Mouse (Mus musculus) myocyte (in vitro differentiated cells): ENCODE data around the gene Frmd4a. TPM values are rescaled to one million over a fixed set of nuclear protein-coding genes. Genes with fewer than 3 reads are reported as not detected.

ENCODE experiments used
- H3K27me3 ChIP-seq: one replicate; pipeline ENCODE4 v1.6.1; 2011; ENCODE audit not compliant: control insufficient read depth, insufficient read depth, insufficient read length
- H3K36me3 ChIP-seq: one replicate; pipeline ENCODE4 v1.6.1; 2011; ENCODE audit not compliant: control insufficient read depth, insufficient read depth
- H3K4me2 ChIP-seq: one replicate; pipeline ENCODE4 v1.6.1; 2011; ENCODE audit warnings: low read depth, control low read depth
- H3K4me3 ChIP-seq: one replicate; pipeline ENCODE4 v1.5.1; 2011; ENCODE audit warnings: mild to moderate bottlenecking, control low read depth, moderate library complexity
- H3K79me2 ChIP-seq: one replicate; pipeline ENCODE4 v1.6.1; 2011; ENCODE audit not compliant: control insufficient read depth, insufficient read depth
- H3ac ChIP-seq: one replicate; pipeline ENCODE4 v1.6.1; 2011; ENCODE audit not compliant: control insufficient read depth, insufficient read length
- CEBPB ChIP-seq: IDR thresholded peaks from 2 replicates; pipeline ENCODE4 v1.6.1; 2011; ENCODE audit warnings: mild to moderate bottlenecking, moderate library complexity; ENCODE audit not compliant: poor library complexity, insufficient read depth, severe bottlenecking
- E2F4 ChIP-seq: IDR thresholded peaks from one replicate; pipeline ENCODE4 v1.6.1; 2011; ENCODE audit warnings: mild to moderate bottlenecking, control low read depth, moderate library complexity; ENCODE audit not compliant: insufficient read depth
- MAX ChIP-seq: IDR thresholded peaks from one replicate; pipeline ENCODE4 v1.6.1; 2011; ENCODE audit warnings: low read depth, mild to moderate bottlenecking, control low read depth
- MYOD1 ChIP-seq, 3 experiments: IDR thresholded peaks; one replicate each; pipeline ENCODE4 v1.6.1; 2011; ENCODE audit warnings: control low read depth in 2 of 3, low read depth in 2 of 3, mild to moderate bottlenecking in 2 of 3, moderate library complexity in 1 of 3; ENCODE audit not compliant: insufficient read length in 2 of 3, control insufficient read depth in 1 of 3
- MYOG ChIP-seq, 3 experiments: IDR thresholded peaks; one replicate each; pipeline ENCODE4 v1.6.1; 2011; ENCODE audit warnings: control low read depth in 2 of 3, low read depth in 2 of 3, mild to moderate bottlenecking in 2 of 3; ENCODE audit not compliant: insufficient read length in 2 of 3, control insufficient read depth in 1 of 3, insufficient read depth in 1 of 3
- POLR2A ChIP-seq: IDR thresholded peaks from one replicate; pipeline ENCODE4 v1.6.1; 2011; ENCODE audit warnings: low read depth, mild to moderate bottlenecking, control low read depth, moderate library complexity; ENCODE audit not compliant: insufficient read length
- POLR2AphosphoS2 ChIP-seq: IDR thresholded peaks from one replicate; pipeline ENCODE4 v1.6.1; 2011; ENCODE audit warnings: low read depth, control low read depth; ENCODE audit not compliant: insufficient read length
- REST ChIP-seq: IDR thresholded peaks from one replicate; pipeline ENCODE4 v1.6.1; 2011; ENCODE audit warnings: mild to moderate bottlenecking, control low read depth, moderate library complexity; ENCODE audit not compliant: insufficient read depth, insufficient read length
- SRF ChIP-seq: IDR thresholded peaks from one replicate; pipeline ENCODE4 v1.6.1; 2011; ENCODE audit warnings: low read depth; ENCODE audit not compliant: control insufficient read depth, insufficient read length
- TCF12 ChIP-seq: IDR thresholded peaks from one replicate; pipeline ENCODE4 v1.6.1; 2011; ENCODE audit warnings: mild to moderate bottlenecking, control low read depth; ENCODE audit not compliant: poor library complexity, insufficient read depth, severe bottlenecking
- TCF3 ChIP-seq: IDR thresholded peaks from one replicate; pipeline ENCODE4 v1.6.1; 2011; ENCODE audit warnings: low read depth, control low read depth; ENCODE audit not compliant: insufficient read length
- USF1 ChIP-seq: IDR thresholded peaks from one replicate; pipeline ENCODE4 v1.6.1; 2011; ENCODE audit warnings: low read depth, mild to moderate bottlenecking, control low read depth, moderate library complexity
- polyA plus RNA-seq: library from polyadenylated mRNA; unstranded; fragments of >200 nt; fragmentation: generic; extraction: Trizol; gene quantifications from one replicate; pipeline ENCODE4 v1.2.1, GENCODE M21; 2012; ENCODE audit warnings: missing spikeins

Frmd4a gene
- 24.7 TPM for polyA plus RNA-seq

DNA sequence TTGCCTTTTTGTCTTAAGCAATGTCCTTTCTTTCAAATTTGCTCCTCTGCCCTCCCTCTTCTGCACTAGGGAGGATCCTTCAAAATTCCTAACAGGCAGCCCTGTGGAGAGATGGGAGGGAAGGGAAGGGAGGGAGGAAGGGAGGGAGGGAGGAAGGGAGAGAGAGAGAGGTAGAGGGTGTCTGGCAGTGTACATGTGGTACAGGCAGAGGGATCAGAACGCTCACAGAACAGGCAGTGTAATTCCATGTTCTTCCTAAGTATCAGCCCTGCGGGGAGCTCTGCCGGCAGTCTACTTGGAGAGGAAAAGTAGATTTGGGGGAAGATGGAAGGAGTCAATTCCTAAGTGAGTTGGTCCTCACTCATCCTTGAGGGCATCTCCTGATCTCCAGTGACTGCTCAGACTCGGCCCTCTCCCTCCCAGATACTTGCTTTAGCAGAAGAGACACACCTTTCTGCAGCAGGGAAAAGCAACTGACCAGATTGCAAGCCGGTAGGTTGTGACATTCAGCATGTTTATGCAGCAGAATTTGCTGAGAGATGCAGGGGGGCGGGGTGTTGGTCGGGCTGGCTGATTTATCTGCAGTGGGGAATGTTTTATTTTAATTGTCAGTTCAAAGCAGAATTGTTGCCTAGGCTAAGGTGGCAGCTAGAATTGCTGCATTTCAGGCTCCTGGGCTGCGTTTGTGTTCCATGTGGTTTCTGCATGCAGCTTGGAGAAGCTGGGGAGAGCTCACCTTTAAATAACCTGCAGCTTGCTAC lies at the start of gene Frmd4a:
Frmd4a (plus strand) TSS at position 190 of the 761 bp plus-strand sequence.
- H3K27me3 ChIP-seq = peaks cover 19% of the 10 kb centered on the region
- no peak within 1 kb of the TSS for H3ac ChIP-seq
- TF ChIP-seq MYOG (IDR thresholded peaks at IDR 0.05; ENCODE audit: control insufficient read depth in 1 of 3, insufficient read depth in 1 of 3, insufficient read length in 2 of 3, low read depth in 2 of 3) = no peak
- no peak for TF ChIP-seq MYOD1 (IDR thresholded peaks at IDR 0.05; ENCODE audit: control insufficient read depth in 1 of 3, insufficient read length in 2 of 3, low read depth in 2 of 3)
- no peak for TF ChIP-seq REST
- no peak for TF ChIP-seq MAX
- no peak for TF ChIP-seq SRF
- no peak for TF ChIP-seq E2F4
- no peak for TF ChIP-seq TCF12
- TF ChIP-seq POLR2AphosphoS2 = no peak
- no peak for TF ChIP-seq CEBPB
- TF ChIP-seq POLR2A = no peak
- no peak for TF ChIP-seq TCF3
- TF ChIP-seq USF1 = no peak
- no peaks in the 10 kb centered on the region for H3K36me3 ChIP-seq
- no peak within 1 kb of the TSS for H3K4me2 ChIP-seq
- no peaks in the 10 kb centered on the region for H3K79me2 ChIP-seq
- no peak within 1 kb of the TSS for H3K4me3 ChIP-seq

DNA sequence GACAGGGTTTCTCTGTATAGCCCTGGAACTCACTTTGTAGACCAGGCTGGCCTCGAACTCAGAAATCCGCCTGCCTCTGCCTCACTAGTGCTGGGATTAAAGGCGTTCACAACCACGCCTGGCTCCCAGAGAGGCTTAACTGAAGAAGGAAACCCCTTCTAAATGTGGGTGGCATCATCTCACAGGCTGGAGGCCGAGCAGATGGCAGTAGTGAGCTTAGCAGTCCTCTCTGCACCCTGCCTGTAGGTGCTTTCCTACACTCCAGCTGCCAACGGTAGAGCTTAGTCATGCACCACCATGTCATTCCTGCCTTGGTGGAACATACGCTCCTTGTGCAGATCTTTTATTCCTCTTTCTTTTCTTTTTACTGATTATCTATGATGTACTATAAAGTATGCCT lies 28.6 kb upstream of the Frmd4a start:
- Histone ChIP-seq H3K27me3 (no peaks in the 10 kb centered on the region), H3K36me3 (no peaks in the 10 kb centered on the region), H3K4me2 (no peak overlapping the region), H3K79me2 (no peaks in the 10 kb centered on the region), H3ac (no peak overlapping the region), H3K4me3 (no peak overlapping the region)
- TF ChIP-seq POLR2AphosphoS2 = no peak
- no peak for TF ChIP-seq TCF3
- no peak for TF ChIP-seq SRF
- TF ChIP-seq POLR2A = no peak
- TF ChIP-seq CEBPB = no peak
- TF ChIP-seq MAX = no peak
- no peak for TF ChIP-seq MYOD1 (IDR thresholded peaks at IDR 0.05; ENCODE audit: control insufficient read depth in 1 of 3, insufficient read length in 2 of 3, low read depth in 2 of 3)

DNA sequence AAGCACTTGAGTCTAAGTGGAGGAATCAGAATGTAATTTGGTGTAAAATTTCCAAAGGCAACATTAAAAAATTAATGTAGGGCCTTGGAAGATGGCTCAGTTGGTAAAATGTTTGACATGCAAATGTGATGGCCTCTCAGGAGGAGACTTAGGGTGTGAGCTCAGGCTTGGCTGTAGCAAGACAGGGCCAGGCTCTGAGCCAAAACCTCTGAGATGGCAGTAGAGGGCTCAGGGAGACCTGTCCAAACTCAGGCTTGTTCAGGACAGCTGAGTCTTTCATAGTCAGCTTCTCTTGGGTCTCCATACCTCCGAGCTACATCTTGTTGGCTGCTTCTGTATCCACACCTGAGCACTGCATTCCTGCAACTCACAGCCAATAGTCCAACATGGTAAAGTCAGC lies 27.1 kb upstream of the Frmd4a start:
- Histone ChIP-seq H3K4me3 (no peak overlapping the region), H3K36me3 (no peaks in the 10 kb centered on the region), H3ac (no peak overlapping the region), H3K27me3 (no peaks in the 10 kb centered on the region), H3K79me2 (no peaks in the 10 kb centered on the region), H3K4me2 (no peak overlapping the region)
- TF ChIP-seq TCF3 = no peak
- no peak for TF ChIP-seq TCF12
- TF ChIP-seq CEBPB = no peak
- TF ChIP-seq MAX = no peak
- TF ChIP-seq SRF = no peak
- TF ChIP-seq MYOD1 (IDR thresholded peaks at IDR 0.05; ENCODE audit: control insufficient read depth in 1 of 3, insufficient read length in 2 of 3, low read depth in 2 of 3) = no peak
- TF ChIP-seq REST = no peak
- TF ChIP-seq USF1 = no peak
- TF ChIP-seq POLR2AphosphoS2 = no peak
- no peak for TF ChIP-seq MYOG (IDR thresholded peaks at IDR 0.05; ENCODE audit: control insufficient read depth in 1 of 3, insufficient read depth in 1 of 3, insufficient read length in 2 of 3, low read depth in 2 of 3)
- TF ChIP-seq POLR2A = no peak
- TF ChIP-seq E2F4 = no peak

DNA sequence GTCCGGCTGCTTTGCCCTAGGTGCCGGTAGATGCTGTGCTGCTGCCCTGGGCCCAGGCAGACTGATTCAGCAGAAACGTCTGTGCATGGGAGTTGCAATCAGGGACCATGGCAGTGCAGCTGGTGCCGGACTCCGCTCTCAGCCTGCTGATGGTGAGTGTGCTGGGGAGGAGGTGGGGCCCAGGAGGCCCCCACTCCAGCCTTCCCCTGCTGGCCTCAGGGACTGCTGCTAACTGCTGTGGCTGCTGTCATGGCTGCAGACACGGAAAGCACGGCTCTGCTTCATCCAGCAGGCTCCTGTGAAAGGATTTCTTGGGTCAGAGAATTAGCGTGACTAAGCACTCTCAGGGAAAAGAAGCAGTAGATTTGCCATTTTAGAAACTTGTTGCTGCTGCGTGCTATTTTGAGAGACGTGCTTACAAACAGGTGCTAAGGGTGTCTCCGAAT lies 937 bp downstream of the Frmd4a start:
- Histone ChIP-seq H3K36me3 (no peaks in the 10 kb centered on the region), H3K4me2 (no peak overlapping the region), H3K4me3 (no peak overlapping the region), H3K79me2 (no peaks in the 10 kb centered on the region), H3K27me3 (peaks cover 19% of the 10 kb centered on the region), H3ac (no peak overlapping the region)
- TF ChIP-seq TCF3 = no peak
- no peak for TF ChIP-seq POLR2A
- no peak for TF ChIP-seq USF1
- TF ChIP-seq MAX = no peak
- no peak for TF ChIP-seq POLR2AphosphoS2
- no peak for TF ChIP-seq MYOG (IDR thresholded peaks at IDR 0.05; ENCODE audit: control insufficient read depth in 1 of 3, insufficient read depth in 1 of 3, insufficient read length in 2 of 3, low read depth in 2 of 3)
- no peak for TF ChIP-seq TCF12
- no peak for TF ChIP-seq SRF
- TF ChIP-seq MYOD1 (IDR thresholded peaks at IDR 0.05; ENCODE audit: control insufficient read depth in 1 of 3, insufficient read length in 2 of 3, low read depth in 2 of 3) = no peak
- no peak for TF ChIP-seq E2F4
- no peak for TF ChIP-seq REST
- TF ChIP-seq CEBPB = no peak
